Mouse (Mus musculus) urinary bladder, postnatal 4 days (tissue): ENCODE data around the gene Efcab9.

Experiments
- DNase-seq, 2 experiments: peaks; one replicate each; pipeline ENCODE4 v3.0.0; 2021 to 2022; ENCODE audit warnings: low spot score in 2 of 2

Gene Efcab9

GRCm38 (mm10) chr11:32531871-32532764, at the start of gene Efcab9:
TSS of gene Efcab9 (minus strand) at chr11:32532081.
- DNase-seq, result no peak

- DNase-seq, result no peak
Measured at GRCm38 (mm10) chr11:32581031-32581430, 49.1 kb upstream of the Efcab9 start.

- no peak for DNase-seq
Measured at GRCm38 (mm10) chr11:32580305-32580947, 48.5 kb upstream of the Efcab9 start.

GRCm38 (mm10) chr11:32576760-32577050, 44.8 kb upstream of the Efcab9 start:
- DNase-seq, result no peak

- no peak for DNase-seq
Measured at GRCm38 (mm10) chr11:32575964-32576759, 44.3 kb upstream of the Efcab9 start.

- no peak for DNase-seq
Measured at GRCm38 (mm10) chr11:32573669-32574068, 41.8 kb upstream of the Efcab9 start.

- DNase-seq, result no peak
Measured at GRCm38 (mm10) chr11:32571103-32571502, 39.2 kb upstream of the Efcab9 start.

GRCm38 (mm10) chr11:32568637-32569293, 36.9 kb upstream of the Efcab9 start:
- no peak for DNase-seq

GRCm38 (mm10) chr11:32568060-32568459, 36.2 kb upstream of the Efcab9 start:
- no peak for DNase-seq

GRCm38 (mm10) chr11:32567000-32567855, 35.3 kb upstream of the Efcab9 start:
- no peak for DNase-seq

- no peak for DNase-seq
Measured at GRCm38 (mm10) chr11:32566184-32566583, 34.3 kb upstream of the Efcab9 start.

- no peak for DNase-seq
Measured at GRCm38 (mm10) chr11:32565088-32565487, 33.2 kb upstream of the Efcab9 start.

- no peak for DNase-seq
Measured at GRCm38 (mm10) chr11:32564629-32565028, 32.7 kb upstream of the Efcab9 start.

GRCm38 (mm10) chr11:32563660-32564059, 31.8 kb upstream of the Efcab9 start:
- no peak for DNase-seq

GRCm38 (mm10) chr11:32562706-32563105, 30.8 kb upstream of the Efcab9 start:
- no peak for DNase-seq

GRCm38 (mm10) chr11:32561465-32562355, 29.8 kb upstream of the Efcab9 start:
- DNase-seq, result no peak

GRCm38 (mm10) chr11:32560015-32560770, 28.3 kb upstream of the Efcab9 start:
- DNase-seq, result no peak

GRCm38 (mm10) chr11:32558677-32559076, 26.8 kb upstream of the Efcab9 start:
- no peak for DNase-seq

GRCm38 (mm10) chr11:32558026-32558425, 26.1 kb upstream of the Efcab9 start:
- DNase-seq, result no peak
